ENCODE assay signal across 8 mouse cellular contexts in genomic region chr3:121815549-121816235, GRCm38 (mm10). TPM values are rescaled to one million over a fixed set of nuclear protein-coding genes. Genes with fewer than 3 reads are reported as not detected.
DNase-seq lines count a peak whose midpoint lies in the region; ATAC-seq and TF ChIP-seq lines count a peak whose summit lies in the region.

No protein-coding gene starts in this region.

- no peaks in the 10 kb centered on the region for H3K36me3 ChIP-seq in hindbrain, embryonic 13.5 days
- H3K36me3 ChIP-seq in midbrain, embryonic 14.5 days (ENCODE audit: control insufficient read depth, insufficient read depth, low read length): no peaks in the 10 kb centered on the region

- intact Hi-C loops in left cerebral cortex, adult 2 months (cut with DNase I): no loop called here
- intact Hi-C loops in left cerebral cortex, postnatal 4 days (cut with DNase I): no loop called here
- intact Hi-C loops in gastrocnemius, postnatal 36 days (cut with DNase I): no loop called here

- H3K27me3 ChIP-seq in hindbrain, embryonic 13.5 days: no peaks in the 10 kb centered on the region
- no peaks in the 10 kb centered on the region for H3K27me3 ChIP-seq in midbrain, embryonic 14.5 days (ENCODE audit: control insufficient read depth, insufficient read depth, low read length)

- 21% methylated on average over 16 of the region's 16 CpGs for WGBS in hindbrain, embryonic 13.5 days
- WGBS in midbrain, embryonic 14.5 days: 16% methylated on average over 16 of the region's 16 CpGs

- peak overlapping the region; percentile 97 for H3K4me3 ChIP-seq in left cerebral cortex, adult 2 months
- H3K4me3 ChIP-seq in hindbrain, embryonic 13.5 days: peak overlapping the region; percentile 75
- peak overlapping the region; percentile 76 for H3K4me3 ChIP-seq in midbrain, embryonic 14.5 days (replicated peaks; ENCODE audit: low read depth, low read length)

- ATAC-seq in hindbrain, embryonic 13.5 days (ENCODE audit: low FRiP score): no peak
- no peak for ATAC-seq in midbrain, embryonic 14.5 days (ENCODE audit: low FRiP score, low TSS enrichment)

- H3K4me2 ChIP-seq in hindbrain, embryonic 13.5 days: peak overlapping the region; percentile 80
- H3K4me2 ChIP-seq in midbrain, embryonic 14.5 days (ENCODE audit: low read length): peak overlapping the region; percentile 79

- no peaks in the 10 kb centered on the region for H3K9me3 ChIP-seq in hindbrain, embryonic 13.5 days
- H3K9me3 ChIP-seq in midbrain, embryonic 14.5 days (ENCODE audit: control insufficient read depth, low read length): no peaks in the 10 kb centered on the region

- no peak; the same call in 1 of the 2 replicates for TF ChIP-seq CTCF in left cerebral cortex, adult 2 months (IDR thresholded peaks at IDR 0.05)

- H3K9ac ChIP-seq in hindbrain, embryonic 13.5 days: peak overlapping the region; percentile 88
- H3K9ac ChIP-seq in midbrain, embryonic 14.5 days (replicated peaks; ENCODE audit: low read length): peak overlapping the region; percentile 86

- H3K4me1 ChIP-seq in hindbrain, embryonic 13.5 days (replicated peaks): peaks cover 28% of the 10 kb centered on the region
- H3K4me1 ChIP-seq in midbrain, embryonic 14.5 days (ENCODE audit: control insufficient read depth, insufficient read depth, low read length): peaks cover 12% of the 10 kb centered on the region; the same call in 1 of the 2 replicates

- DNase-seq in left cerebral cortex, adult 2 months (ENCODE audit: extremely low spot score in 1 of 2, low spot score in 2 of 2): no peak
- no peak for DNase-seq in left cerebral cortex, postnatal 4 days
- DNase-seq in brain, adult 2 months (ENCODE audit: low read depth, low spot score): peak; percentile 21
- peak; percentile 43 for DNase-seq in midbrain, embryonic 14.5 days
- DNase-seq in MN1 (ENCODE audit: low spot score): no peak
- no peak for DNase-seq in gastrocnemius, postnatal 36 days
- no peak for DNase-seq in adrenal gland, adult 18-20 months (ENCODE audit: low spot score in 2 of 2)

- peak overlapping the region; percentile 93 for H3K27ac ChIP-seq in left cerebral cortex, adult 2 months
- H3K27ac ChIP-seq in hindbrain, embryonic 13.5 days: peak overlapping the region; percentile 98
- peak overlapping the region; percentile 97 for H3K27ac ChIP-seq in midbrain, embryonic 14.5 days (replicated peaks; ENCODE audit: low read depth, low read length)

RNA-seq across cellular contexts. Expression of gene Abcd3, which starts 0.6 kb away (rescaled TPM):
- total RNA-seq in left cerebral cortex, adult 2 months (2021): 10 to 100 TPM; 48.6 to 49.7 TPM
- 10 to 100 TPM; 73.3 to 79.7 TPM for total RNA-seq in left cerebral cortex, postnatal 4 days (2021)
- polyA plus RNA-seq in hindbrain, embryonic 13.5 days (2015; fragmentation: Nextera tagmentation; extraction: Ambion mirVana): 69.1 and 70.6 TPM in 2 replicates
- polyA plus RNA-seq in midbrain, embryonic 14.5 days (2014; fragmentation: Nextera tagmentation; extraction: Ambion mirVana): 59.1 and 75.1 TPM in 2 replicates
- 10 to 100 TPM; 39.3 to 42.8 TPM for total RNA-seq in gastrocnemius, postnatal 36 days (2021)
- 100 to 1,000 TPM in 1 of 2 experiments, 10 to 100 TPM in 1; 96.6 to 100 TPM for total RNA-seq in adrenal gland, adult 18-20 months (2021)

Comparison
In these comparisons a context has a peak if more than half of its experiments do, and no peak if none do; other contexts are left out.
1. DNase-seq: peak in brain, adult 2 months (single experiment) and midbrain, embryonic 14.5 days (single experiment); none in left cerebral cortex, adult 2 months (0 of 2), left cerebral cortex, postnatal 4 days (single experiment), MN1 (single experiment), gastrocnemius, postnatal 36 days (0 of 2) and adrenal gland, adult 18-20 months (0 of 2).
2. Peak in every context shown above with its lines, with median percentiles within 50 percentile points of each other: H3K27ac ChIP-seq and H3K4me3 ChIP-seq.